Mouse (Mus musculus): ENCODE results near the gene Fam187a. TPM values are rescaled to one million over a fixed set of nuclear protein-coding genes. Genes with fewer than 3 reads are reported as not detected.

Gene Fam187a
- polyA plus RNA-seq, 1 experiment from 2014 or later, result not detected

GRCm38 (mm10) chr11:102855941-102856340 is 29.0 kb upstream of the Fam187a start:
- no peak overlapping the region for H3K4me2 ChIP-seq (ENCODE audit: low read length)
- ATAC-seq, result no peak
- no peaks in the 10 kb centered on the region for H3K27me3 ChIP-seq (replicated peaks; ENCODE audit: control insufficient read depth, insufficient read depth, low read length)
- 88% methylated on average over 6 of the region's 6 CpGs for WGBS
- peaks cover 37% of the 10 kb centered on the region for H3K36me3 ChIP-seq (ENCODE audit: control insufficient read depth, insufficient read depth)
- H3K4me3 ChIP-seq (replicated peaks; ENCODE audit: low read length), result no peak overlapping the region
- no peaks in the 10 kb centered on the region for H3K4me1 ChIP-seq (replicated peaks; ENCODE audit: control insufficient read depth, insufficient read depth, low read length)
- no peaks in the 10 kb centered on the region for H3K9me3 ChIP-seq (ENCODE audit: control insufficient read depth, low read length)
- no peak overlapping the region for H3K27ac ChIP-seq (ENCODE audit: low read length)
- H3K9ac ChIP-seq (replicated peaks; ENCODE audit: low read depth, low read length), result no peak overlapping the region

DNA sequence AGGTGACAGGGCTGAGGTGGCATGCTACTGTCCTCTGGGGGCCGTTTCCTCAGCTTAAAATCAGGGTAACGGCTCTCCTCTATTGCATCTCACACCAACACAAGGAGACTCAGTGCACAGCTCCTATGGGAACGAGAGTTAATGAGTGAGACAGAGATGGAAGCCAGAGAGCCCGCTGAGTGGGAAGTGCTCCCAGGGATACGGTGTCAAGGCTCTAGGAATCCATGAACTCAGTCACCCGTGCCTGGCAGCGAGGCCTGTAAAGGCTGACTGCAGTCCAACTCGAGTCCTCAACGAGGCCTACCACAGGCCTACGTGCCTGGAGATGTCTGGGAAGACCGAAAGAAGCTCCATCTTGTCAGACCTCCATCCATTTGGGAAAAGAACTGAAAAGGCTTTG is 26.0 kb upstream of the Fam187a start:
- H3K36me3 ChIP-seq (ENCODE audit: control insufficient read depth, insufficient read depth), result peaks cover 43% of the 10 kb centered on the region

DNA sequence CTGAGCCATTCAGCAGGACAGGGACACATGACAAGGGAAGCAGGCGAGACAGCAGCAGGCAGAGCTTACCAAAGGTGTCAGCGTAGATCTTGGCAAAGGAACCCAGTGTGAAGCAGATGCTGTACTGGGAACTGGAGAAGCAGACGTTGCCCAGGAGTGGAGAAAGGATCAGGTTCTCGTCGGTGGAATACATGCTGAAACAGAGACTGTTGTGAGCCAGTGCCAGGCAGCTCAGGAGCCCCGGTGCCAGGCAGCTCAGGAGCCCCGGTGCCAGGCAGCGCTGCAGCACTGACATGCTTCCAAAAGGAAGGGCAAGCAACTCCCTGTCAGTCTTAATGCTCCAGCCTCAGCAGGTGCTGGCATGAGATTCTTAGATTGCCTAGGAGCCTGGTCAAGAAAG is 25.0 kb upstream of the Fam187a start:
- Histone ChIP-seq H3K27me3 (replicated peaks; ENCODE audit: control insufficient read depth, insufficient read depth, low read length) (no peaks in the 10 kb centered on the region), H3K9me3 (ENCODE audit: control insufficient read depth, low read length) (no peaks in the 10 kb centered on the region), H3K4me1 (replicated peaks; ENCODE audit: control insufficient read depth, insufficient read depth, low read length) (no peaks in the 10 kb centered on the region), H3K27ac (ENCODE audit: low read length) (peak overlapping the region; percentile 42), H3K4me2 (ENCODE audit: low read length) (no peak overlapping the region), H3K36me3 (ENCODE audit: control insufficient read depth, insufficient read depth) (peaks cover 40% of the 10 kb centered on the region), H3K4me3 (replicated peaks; ENCODE audit: low read length) (no peak overlapping the region), H3K9ac (replicated peaks; ENCODE audit: low read depth, low read length) (no peak overlapping the region)
- peak; percentile 28; the same call in 1 of the 2 replicates for ATAC-seq
- 66% methylated on average over 8 of the region's 8 CpGs for WGBS

More for the DNA sequence above, 26.0 kb upstream of the Fam187a start:
- no peak for ATAC-seq
- no peak overlapping the region for H3K4me2 ChIP-seq (ENCODE audit: low read length)
- H3K27ac ChIP-seq (ENCODE audit: low read length), result no peak overlapping the region
- H3K4me3 ChIP-seq (replicated peaks; ENCODE audit: low read length), result no peak overlapping the region
- no peak overlapping the region for H3K9ac ChIP-seq (replicated peaks; ENCODE audit: low read depth, low read length)
- no peaks in the 10 kb centered on the region for H3K27me3 ChIP-seq (replicated peaks; ENCODE audit: control insufficient read depth, insufficient read depth, low read length)
- WGBS, result 86% methylated on average over 11 of the region's 11 CpGs
- H3K9me3 ChIP-seq (ENCODE audit: control insufficient read depth, low read length), result no peaks in the 10 kb centered on the region
- no peaks in the 10 kb centered on the region for H3K4me1 ChIP-seq (replicated peaks; ENCODE audit: control insufficient read depth, insufficient read depth, low read length)

GRCm38 (mm10) chr11:102864272-102864671 is 20.7 kb upstream of the Fam187a start:
- H3K9me3 ChIP-seq (ENCODE audit: control insufficient read depth, low read length), result no peaks in the 10 kb centered on the region
- H3K36me3 ChIP-seq (ENCODE audit: control insufficient read depth, insufficient read depth), result peaks cover 34% of the 10 kb centered on the region
- no peak overlapping the region for H3K9ac ChIP-seq (replicated peaks; ENCODE audit: low read depth, low read length)
- H3K27me3 ChIP-seq (replicated peaks; ENCODE audit: control insufficient read depth, insufficient read depth, low read length), result no peaks in the 10 kb centered on the region
- ATAC-seq, result peak; percentile 64; the same call in 1 of the 2 replicates
- no peak overlapping the region for H3K4me3 ChIP-seq (replicated peaks; ENCODE audit: low read length)
- WGBS, result 32% methylated on average over 4 of the region's 4 CpGs
- no peak overlapping the region for H3K27ac ChIP-seq (ENCODE audit: low read length)
- H3K4me2 ChIP-seq (ENCODE audit: low read length), result no peak overlapping the region
- H3K4me1 ChIP-seq (replicated peaks; ENCODE audit: control insufficient read depth, insufficient read depth, low read length), result no peaks in the 10 kb centered on the region

DNA sequence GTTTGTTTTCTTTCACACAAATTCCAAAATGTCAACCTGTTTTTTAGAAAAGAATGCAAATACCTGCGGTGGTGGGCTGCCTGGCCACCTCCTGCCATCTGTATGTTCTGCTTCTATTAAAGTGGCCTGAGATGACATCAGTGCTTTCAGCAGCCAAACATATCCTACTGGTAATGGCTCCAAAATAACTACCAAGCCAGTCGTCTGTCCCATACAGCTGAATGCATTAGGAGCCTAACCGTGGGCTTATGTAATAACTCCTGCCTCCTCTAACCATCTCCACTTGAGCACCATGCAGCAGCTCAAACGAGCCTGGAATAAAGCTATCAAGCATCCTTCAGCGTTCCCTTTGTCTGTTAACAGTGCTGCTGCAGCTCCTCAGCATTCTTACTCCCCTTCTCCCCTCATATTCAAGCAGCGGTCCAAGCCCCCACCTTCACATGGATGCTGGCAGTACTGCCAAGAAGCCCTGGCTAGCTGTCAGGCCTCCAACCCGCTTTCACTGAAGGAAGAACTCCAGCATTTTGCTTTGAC is 10.1 kb upstream of the Fam187a start:
- Histone ChIP-seq H3K36me3 (ENCODE audit: control insufficient read depth, insufficient read depth) (peaks cover 18% of the 10 kb centered on the region), H3K4me3 (replicated peaks; ENCODE audit: low read length) (no peak overlapping the region), H3K4me2 (ENCODE audit: low read length) (no peak overlapping the region), H3K9me3 (ENCODE audit: control insufficient read depth, low read length) (no peaks in the 10 kb centered on the region), H3K27me3 (replicated peaks; ENCODE audit: control insufficient read depth, insufficient read depth, low read length) (no peaks in the 10 kb centered on the region), H3K9ac (replicated peaks; ENCODE audit: low read depth, low read length) (no peak overlapping the region), H3K4me1 (replicated peaks; ENCODE audit: control insufficient read depth, insufficient read depth, low read length) (peaks cover 11% of the 10 kb centered on the region), H3K27ac (ENCODE audit: low read length) (no peak overlapping the region)
- no peak for ATAC-seq
- 65% methylated on average over 7 of the region's 7 CpGs for WGBS

- H3K27ac ChIP-seq (ENCODE audit: low read length), result no peak overlapping the region
- ATAC-seq, result no peak
- H3K9me3 ChIP-seq (ENCODE audit: control insufficient read depth, low read length), result no peaks in the 10 kb centered on the region
- no peak overlapping the region for H3K4me3 ChIP-seq (replicated peaks; ENCODE audit: low read length)
- H3K9ac ChIP-seq (replicated peaks; ENCODE audit: low read depth, low read length), result no peak overlapping the region; the same call in 1 of the 2 replicates
- peaks cover 16% of the 10 kb centered on the region for H3K36me3 ChIP-seq (ENCODE audit: control insufficient read depth, insufficient read depth)
- H3K4me2 ChIP-seq (ENCODE audit: low read length), result peak overlapping the region; percentile 65
- 53% methylated on average over 2 of the region's 2 CpGs for WGBS
- H3K27me3 ChIP-seq (replicated peaks; ENCODE audit: control insufficient read depth, insufficient read depth, low read length), result no peaks in the 10 kb centered on the region
- peaks cover 19% of the 10 kb centered on the region for H3K4me1 ChIP-seq (replicated peaks; ENCODE audit: control insufficient read depth, insufficient read depth, low read length)
Observed at GRCm38 (mm10) chr11:102879558-102879957, 5.4 kb upstream of the Fam187a start.

- ATAC-seq, result peak; percentile 95
Observed at GRCm38 (mm10) chr11:102880585-102881313, 4.2 kb upstream of the Fam187a start, which contains the start of the genes Eftud2 and Ccdc103. Eftud2 (minus strand) TSS chr11:102880985. Ccdc103 (plus strand) TSS chr11:102881204.

DNA sequence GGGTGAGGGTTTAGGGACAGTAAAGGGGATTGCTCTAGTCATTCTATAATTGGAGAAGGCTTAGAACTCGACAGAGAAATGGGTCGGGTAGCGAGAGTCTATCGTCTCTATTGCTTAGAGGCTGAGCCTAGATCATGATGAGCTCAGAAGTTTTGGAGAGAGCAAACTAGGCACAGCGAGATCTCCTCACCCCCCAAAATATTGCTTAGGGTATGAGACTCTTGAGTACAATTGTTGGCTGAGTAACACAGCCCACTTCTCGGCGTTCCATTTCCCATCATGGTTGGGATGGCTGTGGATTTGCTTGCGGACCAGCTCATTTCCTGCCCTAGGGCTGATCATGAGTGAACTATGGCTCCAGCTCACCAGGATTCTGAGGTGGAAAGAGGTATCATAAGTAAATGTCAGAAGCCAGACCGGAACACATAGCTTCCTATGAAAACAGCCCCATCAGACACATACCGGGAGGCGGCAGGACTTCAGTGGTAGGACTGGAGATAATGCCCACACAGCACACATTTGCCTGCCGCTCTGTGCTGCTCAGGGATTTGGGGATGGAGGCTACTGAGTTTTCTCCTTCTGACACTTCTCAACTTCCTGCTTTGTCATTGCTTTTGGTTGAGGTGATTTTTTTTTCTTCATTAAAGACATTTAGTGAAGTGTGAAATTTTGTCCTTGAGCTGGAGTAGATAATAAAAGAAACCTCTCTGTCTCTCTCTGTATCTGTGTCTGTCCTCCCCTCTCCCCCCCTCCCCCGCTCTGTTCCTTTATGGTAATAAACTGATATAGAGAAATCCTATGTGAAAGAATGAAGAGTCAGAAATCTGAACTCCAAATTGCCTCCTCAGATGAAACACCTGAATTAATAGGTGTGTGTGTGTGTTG is 3.4 kb upstream of the Fam187a start:
- 16% methylated on average over 13 of the region's 13 CpGs for WGBS
- H3K27me3 ChIP-seq (replicated peaks; ENCODE audit: control insufficient read depth, insufficient read depth, low read length), result no peaks in the 10 kb centered on the region
- peak overlapping the region; percentile 69 for H3K9ac ChIP-seq (replicated peaks; ENCODE audit: low read depth, low read length)
- H3K27ac ChIP-seq (ENCODE audit: low read length), result peak overlapping the region; percentile 89
- no peaks in the 10 kb centered on the region for H3K9me3 ChIP-seq (ENCODE audit: control insufficient read depth, low read length)
- peaks cover 19% of the 10 kb centered on the region for H3K4me1 ChIP-seq (replicated peaks; ENCODE audit: control insufficient read depth, insufficient read depth, low read length)
- peak; percentile 1; the same call in 1 of the 2 replicates for ATAC-seq
- H3K4me3 ChIP-seq (replicated peaks; ENCODE audit: low read length), result peak overlapping the region; percentile 59
- peak overlapping the region; percentile 65 for H3K4me2 ChIP-seq (ENCODE audit: low read length)
- H3K36me3 ChIP-seq (ENCODE audit: control insufficient read depth, insufficient read depth), result peaks cover 7% of the 10 kb centered on the region

More at GRCm38 (mm10) chr11:102880585-102881313, 4.2 kb upstream of the Fam187a start, which contains the start of the genes Eftud2 and Ccdc103:
- H3K4me3 ChIP-seq (replicated peaks; ENCODE audit: low read length), result peak within 1 kb of the TSS; percentile 59
- H3K27me3 ChIP-seq (replicated peaks; ENCODE audit: control insufficient read depth, insufficient read depth, low read length), result no peaks in the 10 kb centered on the region
- peak within 1 kb of the TSS; percentile 65 for H3K4me2 ChIP-seq (ENCODE audit: low read length)
- H3K4me1 ChIP-seq (replicated peaks; ENCODE audit: control insufficient read depth, insufficient read depth, low read length), result peaks cover 19% of the 10 kb centered on the region
- H3K9me3 ChIP-seq (ENCODE audit: control insufficient read depth, low read length), result no peaks in the 10 kb centered on the region
- peak within 1 kb of the TSS; percentile 69 for H3K9ac ChIP-seq (replicated peaks; ENCODE audit: low read depth, low read length)
- peak within 1 kb of the TSS; percentile 89 for H3K27ac ChIP-seq (ENCODE audit: low read length)
- WGBS, result under 1% methylated on average over 62 of the region's 62 CpGs
- peaks cover 12% of the 10 kb centered on the region for H3K36me3 ChIP-seq (ENCODE audit: control insufficient read depth, insufficient read depth)

DNA sequence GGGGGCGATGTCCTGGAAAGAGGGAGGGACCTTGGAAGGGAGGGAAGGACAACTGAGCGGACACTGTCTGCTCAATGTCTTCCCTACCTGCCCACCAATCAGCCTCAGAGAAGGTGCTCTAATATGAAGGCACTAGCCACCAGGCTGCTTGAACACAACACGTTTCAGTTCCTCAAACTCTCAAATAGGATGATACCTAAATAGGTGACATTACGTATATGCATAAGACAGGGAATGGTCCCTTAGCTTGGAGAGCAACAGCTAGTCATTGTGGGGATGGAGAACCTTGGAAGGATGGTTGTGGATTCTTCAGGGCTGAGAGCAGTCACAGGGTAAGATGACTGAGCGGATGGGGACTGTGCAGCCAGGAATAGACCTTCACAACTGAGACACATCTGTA is 2.5 kb downstream of the Fam187a start:
- ATAC-seq, result no peak
- Histone ChIP-seq H3K27me3 (replicated peaks; ENCODE audit: control insufficient read depth, insufficient read depth, low read length) (0 out of 2 replicates have a peak, but pooled peaks cover 6% of the 10 kb centered on the region), H3K4me3 (replicated peaks; ENCODE audit: low read length) (no peak overlapping the region), H3K9me3 (ENCODE audit: control insufficient read depth, low read length) (no peaks in the 10 kb centered on the region), H3K27ac (ENCODE audit: low read length) (no peak overlapping the region), H3K36me3 (ENCODE audit: control insufficient read depth, insufficient read depth) (no peaks in the 10 kb centered on the region), H3K4me2 (ENCODE audit: low read length) (no peak overlapping the region), H3K9ac (replicated peaks; ENCODE audit: low read depth, low read length) (no peak overlapping the region), H3K4me1 (replicated peaks; ENCODE audit: control insufficient read depth, insufficient read depth, low read length) (peaks cover 3% of the 10 kb centered on the region)
- 83% methylated on average over 5 of the region's 5 CpGs for WGBS
